Mouse (Mus musculus) granulocyte monocyte progenitor cell, adult 5-6 weeks (primary cell): ENCODE measurements around the gene Spn. TPM values are rescaled to one million over a fixed set of nuclear protein-coding genes. Genes with fewer than 3 reads are reported as not detected.
A peak's percentile ranks its signal among the peaks of the same experiment; 100 is the strongest.

Experiments
- ATAC-seq: replicated peaks from 2 replicates; pipeline ENCODE4 v1.8.0; 2016; ENCODE audit warnings: mild to moderate bottlenecking, moderate TSS enrichment, inconsistent platforms; ENCODE audit not compliant: poor library complexity, severe bottlenecking
- total RNA-seq, 2 experiments: library from RNA; stranded (forward) in 1 of 2; stranded (reverse) in 1 of 2; fragments of 200-712, 200-1000 nt in 1 of 2; fragments of >200 nt in 1 of 2; fragmentation: Nextera tagmentation in 1 of 2; gene quantifications; 2 replicates each; pipeline ENCODE4 v1.2.3; 2014 to 2017

Gene Spn
- total RNA-seq, 2 experiments from 2014 or later, result 159 to 356 TPM

DNA sequence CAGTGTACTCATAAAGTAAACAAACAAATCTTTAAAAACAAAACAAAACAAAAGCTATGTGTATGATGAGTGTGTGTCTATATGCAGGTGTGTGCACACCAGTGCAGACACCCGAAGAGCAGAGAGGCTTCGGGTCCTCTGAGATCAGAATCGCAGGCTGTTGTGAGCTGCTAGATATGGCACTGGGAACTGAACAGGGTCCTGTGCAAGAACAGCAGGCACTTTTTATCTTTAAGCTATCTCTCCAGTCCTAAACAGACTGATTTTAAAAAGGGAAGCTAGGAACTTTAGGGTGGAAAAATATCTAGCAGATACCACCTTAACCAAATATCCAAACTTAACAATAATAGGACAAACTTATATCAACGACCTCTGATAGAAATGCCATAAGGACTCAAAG lies 5.0 kb upstream of the Spn start:
- ATAC-seq, result no peak

DNA sequence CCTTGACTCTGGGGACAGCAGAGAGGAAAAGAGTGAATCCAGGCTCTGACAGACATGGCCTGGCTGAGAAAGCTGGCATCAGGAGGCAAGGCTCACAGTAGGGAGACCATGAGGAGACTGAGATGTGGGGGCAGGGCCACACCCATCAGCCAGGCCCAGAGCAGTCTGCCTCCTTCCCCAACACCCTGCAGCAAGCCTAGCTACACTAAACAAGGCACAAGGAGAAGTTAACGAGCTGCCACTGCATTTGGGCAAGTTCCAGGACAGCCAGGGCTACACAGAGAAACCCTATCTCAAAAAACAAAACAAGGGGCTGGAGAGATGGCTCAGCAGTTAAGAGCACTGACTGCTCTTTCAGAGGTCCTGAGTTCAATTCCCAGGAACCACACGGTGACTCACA lies 4.6 kb upstream of the Spn start:
- ATAC-seq, result no peak

DNA sequence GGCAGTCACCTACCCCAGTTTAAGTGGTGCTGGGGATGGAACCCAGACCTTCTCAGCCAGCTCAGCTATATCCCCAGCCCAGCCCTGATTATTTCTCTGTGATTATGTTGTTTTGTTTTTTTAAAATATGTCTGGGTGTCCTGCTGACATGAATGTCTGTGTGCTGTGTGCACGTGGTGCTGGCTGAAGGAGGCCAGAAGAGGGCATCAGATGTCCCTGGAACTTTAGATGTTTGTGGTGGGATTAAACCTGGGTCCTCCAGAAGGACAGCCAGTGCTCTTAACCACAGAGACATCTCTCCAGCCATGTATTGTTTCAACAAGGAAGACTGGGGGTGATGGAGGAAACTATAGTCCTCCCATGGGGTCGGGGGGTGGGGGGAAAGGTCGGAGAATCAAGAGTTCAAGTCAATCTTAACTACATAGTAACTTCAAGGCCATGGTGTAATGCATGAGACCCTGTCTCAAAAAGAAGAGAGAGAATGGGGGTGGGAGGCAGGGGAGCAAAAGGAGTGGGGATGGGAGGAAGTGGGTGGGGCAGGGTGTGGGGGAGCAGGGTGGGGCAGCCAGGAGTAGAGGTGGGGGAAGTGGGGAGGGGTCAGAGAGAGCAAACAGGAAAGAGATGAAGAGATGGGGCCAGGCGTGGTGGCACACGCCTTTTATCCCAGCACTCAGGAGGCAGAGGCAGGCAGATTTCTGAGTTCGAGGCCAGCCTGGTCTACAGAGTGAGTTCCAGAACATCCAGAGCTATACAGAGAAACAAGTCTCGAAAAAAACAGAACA lies 3.2 kb upstream of the Spn start:
- no peak for ATAC-seq

DNA sequence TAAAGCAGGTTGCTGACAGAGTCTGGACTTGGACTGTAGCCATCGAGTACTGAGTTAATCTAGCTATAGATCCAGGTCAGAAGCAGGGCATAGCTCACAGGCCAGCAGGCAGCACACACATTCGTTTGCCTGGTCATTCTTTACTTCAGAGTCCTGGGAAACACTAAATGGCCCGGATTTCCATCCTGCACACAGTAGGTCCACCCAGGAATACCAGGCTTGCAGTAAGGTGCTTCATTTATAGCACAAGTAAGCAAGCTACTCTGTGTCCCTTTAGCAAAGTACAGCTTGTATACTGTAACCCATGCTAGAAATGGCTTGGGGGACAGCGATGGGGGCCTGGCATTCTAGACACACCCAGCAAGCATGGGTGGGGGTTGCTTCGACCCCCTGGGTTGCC lies 1.9 kb upstream of the Spn start:
- ATAC-seq, result no peak

DNA sequence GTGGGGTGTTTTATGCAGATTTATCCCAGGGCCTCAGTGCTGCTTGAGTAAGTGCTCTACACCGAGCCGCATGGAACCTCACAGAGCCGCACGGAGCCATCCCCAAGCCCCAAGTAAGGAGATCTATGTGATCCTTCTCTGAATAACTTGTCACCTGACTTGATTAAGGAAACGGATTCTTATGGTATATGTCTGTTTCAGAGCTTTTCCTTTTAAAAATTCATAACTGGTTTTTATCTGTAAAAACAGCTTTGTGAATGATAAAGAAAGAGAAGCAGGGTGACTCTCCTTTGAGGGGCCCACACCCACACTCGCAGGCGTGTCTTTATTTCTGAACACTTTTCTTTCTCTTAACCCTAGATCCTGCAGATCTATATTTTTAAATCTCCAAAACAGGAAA lies 1.5 kb upstream of the Spn start:
- no peak for ATAC-seq

DNA sequence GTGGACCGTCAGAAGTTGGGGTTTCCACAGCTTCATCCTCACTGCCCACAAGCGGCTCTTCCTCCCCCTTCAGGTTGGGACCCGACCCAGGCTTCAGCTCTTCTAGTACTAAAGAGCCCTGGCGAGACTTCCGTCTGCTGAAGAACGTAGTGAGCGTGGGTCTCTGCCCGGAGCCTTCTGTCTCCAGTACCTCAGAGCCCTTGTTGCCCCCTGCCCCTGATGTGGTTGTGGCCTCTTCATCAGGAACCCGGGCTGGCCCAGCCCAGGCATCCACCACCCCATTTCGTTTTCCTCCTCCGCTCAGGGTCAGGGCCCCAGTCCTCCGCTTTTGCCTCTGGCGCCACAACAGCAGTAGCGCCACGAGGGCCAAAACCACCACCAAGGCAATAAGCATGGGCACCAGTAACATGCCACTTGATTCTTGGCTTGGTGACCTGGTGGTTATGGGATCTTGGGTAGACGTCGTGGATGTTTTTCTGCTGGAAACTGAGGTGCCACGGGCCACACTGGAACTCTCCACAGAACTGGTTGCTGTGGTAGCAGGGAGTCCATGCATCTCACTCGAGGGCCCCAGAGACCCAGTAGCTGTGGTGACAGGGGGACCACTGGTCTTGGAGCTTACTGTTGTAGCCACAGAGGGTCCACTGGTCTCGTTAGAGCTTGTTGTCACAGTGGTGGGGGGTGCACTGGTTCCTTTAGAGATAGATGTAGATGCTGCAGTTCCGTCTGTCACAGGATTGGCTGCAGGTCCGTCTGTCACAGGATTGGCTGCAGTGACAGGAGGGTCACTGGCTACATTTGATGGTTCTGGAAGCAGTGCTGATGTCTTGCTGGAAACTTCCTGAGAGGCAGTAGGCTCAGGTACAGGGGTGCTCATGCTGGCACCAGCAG lies 1.2 kb downstream of the Spn start:
- ATAC-seq, result peak; percentile 5; the same call in 1 of the 2 replicates

DNA sequence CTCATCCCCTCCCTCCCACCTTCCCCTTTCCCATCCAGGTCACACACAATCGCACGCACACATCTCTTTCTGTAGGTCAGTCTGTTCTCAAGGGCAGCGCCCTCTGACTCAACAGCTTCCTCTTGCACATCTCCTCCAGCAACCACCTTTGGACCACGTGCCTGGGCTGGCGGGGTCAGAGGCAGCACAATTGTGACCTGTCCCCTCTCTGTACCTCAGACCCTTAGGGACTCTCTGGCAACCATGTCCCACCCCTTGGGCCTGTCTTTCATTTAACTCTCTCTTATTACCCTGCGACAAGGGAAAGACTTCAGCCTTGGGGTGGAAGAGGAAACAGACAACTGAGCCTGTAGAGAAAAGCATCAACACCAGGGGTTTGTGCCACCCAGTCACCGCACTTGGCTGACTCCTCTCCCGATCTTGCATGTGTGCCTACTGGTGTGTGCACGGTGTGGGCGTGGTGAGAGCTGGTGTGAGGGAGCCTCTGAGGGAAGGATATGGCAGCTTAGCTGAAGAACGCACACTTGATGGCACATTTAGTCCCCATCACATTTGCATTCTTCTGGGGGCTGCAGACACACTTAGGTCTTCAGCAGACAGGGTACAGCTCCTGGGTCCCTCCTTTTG lies 2.7 kb downstream of the Spn start:
- peak; percentile 54 for ATAC-seq

DNA sequence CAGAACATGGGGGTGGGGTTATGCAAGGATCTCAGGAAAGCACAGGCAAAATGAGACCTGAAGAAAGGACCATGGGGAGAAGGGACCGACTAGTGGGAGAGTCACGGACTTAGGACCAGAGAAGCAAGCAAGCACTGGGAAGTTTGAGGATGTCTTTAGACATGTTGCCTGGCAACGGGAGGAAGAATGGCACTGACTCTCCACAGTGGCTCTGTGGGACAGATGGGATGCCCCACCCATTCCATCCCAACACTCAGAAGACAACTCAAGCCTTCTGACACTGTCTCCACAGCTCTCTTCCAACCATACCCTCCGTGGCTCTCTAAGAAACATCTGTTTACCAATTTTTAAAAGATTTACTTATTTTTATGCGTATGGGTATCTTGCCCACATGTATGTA lies 4.5 kb downstream of the Spn start:
- no peak for ATAC-seq

DNA sequence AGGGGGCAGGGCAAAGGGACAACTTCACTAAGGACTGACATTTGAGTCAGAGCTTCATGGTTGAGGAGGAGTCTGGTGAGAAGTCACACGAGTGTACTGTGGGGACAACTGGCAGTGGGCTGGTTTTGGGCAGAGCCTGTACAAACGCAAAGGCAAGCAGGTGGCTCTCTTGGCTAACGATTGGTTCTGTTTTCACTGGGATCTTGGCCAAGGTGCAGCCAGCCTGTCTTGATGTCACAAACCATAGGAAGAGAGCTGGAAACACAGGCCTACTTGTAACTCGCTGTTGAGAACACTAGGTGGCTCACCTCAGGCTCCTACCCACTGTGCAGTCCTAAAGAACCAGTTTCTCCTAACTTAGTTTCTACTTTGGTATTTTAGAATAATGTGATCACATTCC lies 8.0 kb downstream of the Spn start:
- peak; percentile 73 for ATAC-seq

DNA sequence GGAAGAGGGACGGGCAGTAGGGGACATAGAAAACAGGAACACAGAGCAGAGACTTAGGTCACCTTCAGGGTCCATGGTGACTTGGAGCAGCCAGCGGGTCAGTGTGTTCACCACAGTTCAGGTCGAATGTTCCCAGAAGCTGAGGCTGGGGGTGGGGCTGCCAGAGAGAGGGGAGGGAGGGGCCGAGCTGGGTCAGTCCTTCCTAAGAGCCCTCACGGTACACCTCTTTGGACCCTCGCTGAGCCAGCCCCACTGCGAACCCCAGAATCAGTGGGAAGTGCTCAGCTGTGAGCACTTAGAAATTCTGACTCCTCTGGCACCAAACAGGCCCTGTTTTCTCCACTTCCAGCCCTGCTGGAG lies 15.7 kb downstream of the Spn start, which contains the start of gene Qprt:
Gene Qprt, minus strand, starts transcription at position 316 of the 360 bp plus-strand sequence.
- no peak for ATAC-seq

DNA sequence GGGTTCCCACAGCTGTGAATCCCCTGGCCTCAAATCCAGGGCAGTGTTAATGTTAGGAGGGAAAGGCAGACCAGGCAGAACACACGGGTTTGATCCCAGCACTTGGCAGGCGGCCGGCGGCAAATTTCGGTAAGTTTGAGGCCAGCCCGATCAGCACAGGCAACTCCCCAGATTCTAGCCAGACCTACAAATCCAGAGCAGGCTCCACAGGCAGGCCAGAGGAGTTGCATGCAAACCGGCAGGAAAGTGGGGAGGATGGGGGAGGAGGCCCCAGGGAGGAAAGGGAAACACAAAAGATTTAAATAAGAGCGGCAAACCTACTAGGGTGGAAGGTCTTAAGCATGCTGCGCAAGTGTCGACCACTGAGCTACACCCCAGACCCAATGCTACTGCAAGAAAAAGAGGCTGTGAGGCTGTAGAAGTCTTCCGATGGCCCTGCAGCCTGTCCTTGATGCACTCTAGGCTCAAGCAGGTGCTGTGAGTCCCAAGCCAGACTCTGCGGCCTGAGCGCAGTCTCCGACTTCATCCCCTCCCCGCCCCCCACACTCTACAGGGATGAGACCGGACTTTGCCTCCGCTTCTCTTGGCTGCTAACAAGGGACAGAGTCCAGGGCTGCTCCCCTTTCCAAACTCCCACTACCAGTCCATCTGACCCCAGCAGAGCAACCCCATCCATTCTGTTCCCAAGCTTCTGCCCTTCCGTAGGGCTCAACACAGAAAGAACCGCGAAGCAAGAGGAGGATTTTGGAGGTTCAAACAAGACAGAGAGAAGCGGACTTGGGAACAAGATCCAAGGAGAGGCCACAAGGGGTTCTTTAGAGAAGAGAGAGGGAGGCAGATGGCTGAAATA lies 16.3 kb downstream of the Spn start:
- no peak for ATAC-seq

DNA sequence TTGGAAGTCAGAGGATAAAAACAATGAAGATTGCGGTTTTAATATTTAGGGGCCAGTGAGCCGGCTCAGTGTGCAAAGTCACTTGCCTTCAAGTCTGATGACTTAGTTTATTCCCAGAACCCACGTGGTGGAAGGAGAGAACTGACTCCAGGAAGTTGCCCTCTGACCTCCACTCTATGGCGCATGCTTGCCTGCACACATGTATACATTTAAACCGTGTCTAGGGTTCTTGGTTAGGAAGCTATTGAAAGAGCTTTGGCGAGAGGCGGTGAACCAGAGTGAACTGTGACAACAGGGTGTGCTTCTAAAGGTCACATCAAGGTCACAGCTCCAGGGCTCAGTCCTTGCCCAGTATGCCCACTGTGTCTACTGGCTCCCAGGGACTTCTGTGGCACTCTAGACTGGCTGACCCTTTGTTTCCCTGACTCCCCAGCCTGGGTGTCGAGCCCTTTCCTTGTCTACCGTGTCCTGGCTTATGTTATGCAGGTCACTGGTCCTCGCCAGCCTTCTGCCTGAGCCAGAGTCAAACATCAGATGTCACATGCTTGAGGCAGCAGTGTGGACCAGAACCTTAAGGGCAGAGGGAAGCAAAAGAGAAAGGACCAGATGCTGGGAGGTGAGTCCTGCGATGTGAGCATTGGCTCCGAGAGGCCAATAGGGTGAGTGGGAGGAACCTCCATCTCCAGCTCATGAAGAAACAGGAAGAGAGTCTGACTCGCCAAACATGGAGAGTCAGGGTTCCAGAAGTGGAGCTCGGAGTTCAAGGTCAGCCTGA lies 18.8 kb downstream of the Spn start:
- no peak for ATAC-seq

DNA sequence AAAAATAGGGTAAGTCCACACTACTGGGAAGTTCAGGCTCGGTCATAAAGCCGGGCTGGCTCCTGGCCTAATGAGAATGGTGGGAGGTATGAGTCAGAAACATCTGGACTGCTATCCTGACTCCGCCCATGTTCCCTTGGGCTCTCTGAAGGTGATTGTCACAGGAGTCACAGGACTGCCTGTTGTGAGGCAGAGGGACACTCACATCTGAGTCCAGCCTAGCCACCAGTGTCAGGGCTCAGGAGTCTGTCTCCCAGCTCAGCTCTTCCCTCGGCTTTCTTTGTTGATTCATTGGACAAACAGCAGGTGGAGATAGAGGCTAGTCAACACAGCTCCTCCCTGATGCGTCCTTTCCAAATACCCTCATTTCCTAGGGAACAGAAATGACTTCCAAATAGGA lies 19.7 kb downstream of the Spn start:
- no peak for ATAC-seq

DNA sequence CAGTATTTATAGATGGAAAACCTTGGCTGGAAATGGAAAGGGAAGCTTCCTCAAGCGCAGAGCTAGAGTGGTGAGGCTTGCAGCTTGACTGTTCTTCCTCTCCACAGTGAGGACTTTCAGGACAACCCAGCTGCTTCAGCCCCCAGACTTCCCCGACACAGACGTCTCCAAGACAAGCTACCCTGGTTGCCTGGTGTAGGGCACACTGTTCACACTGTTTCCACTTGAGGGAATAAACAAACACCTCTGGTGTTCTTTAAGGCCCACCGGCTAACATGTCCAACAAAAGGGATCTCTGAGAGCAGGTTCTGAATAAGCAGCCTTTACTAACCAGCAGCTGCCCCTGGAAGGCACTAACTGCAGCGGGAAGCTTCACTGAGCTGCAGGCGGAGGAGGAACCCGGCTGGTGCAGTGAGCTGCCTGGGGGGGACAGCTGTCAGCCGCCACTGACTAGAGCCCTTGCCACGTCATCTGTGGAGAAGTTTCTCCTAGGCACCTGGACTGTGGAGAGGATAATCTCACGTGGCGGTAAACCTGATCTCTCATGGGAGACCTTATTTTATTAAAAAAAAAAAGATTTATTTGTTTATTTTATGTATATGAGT lies 21.2 kb downstream of the Spn start:
- ATAC-seq, result no peak

DNA sequence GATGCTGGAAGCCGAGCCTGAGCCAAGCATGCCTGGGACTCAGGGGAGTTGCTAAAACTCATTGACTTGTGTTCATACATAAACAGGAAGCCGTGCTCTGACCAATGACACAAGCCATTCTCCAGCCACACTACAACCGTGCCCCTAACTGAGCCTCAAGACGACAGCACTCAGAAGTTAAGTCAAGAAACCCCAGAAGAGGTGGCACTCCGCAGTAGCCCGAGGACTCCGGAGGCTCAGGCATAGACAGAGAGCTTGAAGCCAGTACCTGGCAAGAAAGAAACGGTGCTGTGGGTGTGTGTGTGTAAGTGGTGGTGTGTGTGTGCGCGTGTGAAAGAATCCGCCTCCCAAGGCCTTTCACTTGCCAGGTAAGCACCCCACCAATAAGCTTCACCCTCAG lies 22.7 kb downstream of the Spn start:
- ATAC-seq, result no peak

DNA sequence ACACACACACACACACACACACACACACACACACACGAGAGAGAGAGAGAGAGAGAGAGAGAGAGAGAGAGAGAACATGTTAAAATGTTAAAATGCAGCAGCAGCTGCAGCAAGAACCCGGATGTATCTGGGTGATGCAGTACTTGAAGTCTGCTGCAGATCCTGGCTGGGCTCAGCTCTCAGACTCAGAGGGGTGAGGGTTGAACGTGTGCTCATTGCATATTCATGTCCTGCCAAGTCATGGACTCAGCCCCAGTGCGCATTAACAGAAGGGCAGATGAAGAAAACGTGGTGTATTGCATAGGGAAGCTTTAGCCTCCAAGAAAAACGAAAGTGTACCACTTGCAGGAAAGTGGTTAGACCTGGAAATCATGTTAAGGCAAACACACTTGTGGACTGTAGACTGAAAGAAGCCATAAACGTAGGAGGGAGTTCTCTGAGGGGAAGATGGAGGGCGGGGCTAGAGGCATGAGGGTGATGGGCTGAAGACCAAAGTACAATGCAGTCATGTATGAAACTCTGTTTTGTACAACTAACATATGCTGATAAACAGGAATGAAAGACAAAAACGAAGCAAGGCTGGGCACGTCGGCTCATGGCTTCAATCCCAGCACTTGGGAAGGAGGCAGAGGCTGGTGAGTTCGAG lies 23.9 kb downstream of the Spn start:
- peak; percentile 38; the same call in 1 of the 2 replicates for ATAC-seq

DNA sequence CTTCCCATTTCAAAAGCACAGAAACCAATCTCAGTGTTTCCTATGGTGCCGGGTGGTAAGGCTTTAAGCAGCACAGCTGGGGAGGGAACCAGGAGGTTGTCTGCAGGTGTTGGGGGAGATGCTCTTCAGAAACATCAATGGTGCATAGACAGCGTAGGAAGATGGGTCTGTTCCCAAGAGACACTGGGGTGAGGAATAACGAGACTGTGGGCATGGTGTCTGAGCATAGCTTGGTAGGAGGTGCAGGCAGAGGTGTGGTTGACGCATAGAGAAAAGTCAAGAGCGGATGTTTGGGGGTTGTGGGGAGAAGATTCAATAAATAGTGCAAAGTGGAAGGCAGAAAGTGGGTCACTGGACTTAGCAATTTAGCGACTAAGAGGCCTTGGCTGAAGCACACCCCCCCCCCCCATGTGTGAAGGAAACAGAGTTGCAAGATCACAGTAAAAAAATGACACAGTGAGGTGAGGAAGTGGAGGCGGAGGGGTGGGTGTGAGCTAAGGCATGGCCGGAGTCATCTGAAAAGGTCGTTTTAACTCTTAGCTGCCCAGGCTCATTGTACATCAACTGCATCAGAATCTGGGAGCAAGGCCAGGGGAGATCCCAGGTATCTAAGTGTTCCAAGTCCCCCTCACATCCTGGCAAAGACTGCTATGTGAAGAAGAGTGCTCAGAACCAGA lies 24.6 kb downstream of the Spn start:
- peak; percentile 34; the same call in 1 of the 2 replicates for ATAC-seq

DNA sequence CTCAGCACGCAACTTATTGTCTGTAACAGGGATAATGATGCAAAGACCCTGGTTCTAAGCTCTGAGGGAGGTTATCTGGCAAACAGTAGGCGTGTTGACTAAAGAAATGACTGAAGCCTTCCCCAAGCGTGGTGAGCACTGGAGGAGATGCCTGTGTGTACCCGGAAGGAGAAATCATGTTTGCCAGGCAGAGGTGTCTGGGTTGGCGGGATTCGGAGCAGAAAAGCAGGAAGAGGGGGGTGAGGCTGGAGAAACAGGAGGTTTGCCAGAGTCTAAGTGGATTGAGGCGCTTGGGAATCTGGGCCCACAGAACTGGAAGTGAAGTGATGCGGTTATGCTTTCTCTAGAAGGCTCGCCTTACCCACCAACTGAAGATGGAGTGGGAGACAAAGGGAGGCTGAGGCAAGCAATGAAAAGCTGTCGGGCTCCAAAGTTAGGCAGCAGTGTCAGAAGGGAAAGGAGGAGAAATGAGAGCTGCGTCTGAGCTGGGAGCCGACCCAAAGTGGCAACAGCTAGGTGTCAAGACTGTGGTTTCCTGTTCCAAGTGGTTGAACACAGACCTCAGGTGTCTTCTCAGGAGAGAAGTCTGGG lies 25.3 kb downstream of the Spn start:
- no peak for ATAC-seq
